Mouse (Mus musculus) testis, adult 2 months (tissue): ENCODE data around the gene Cdh7. TPM values are rescaled to one million over a fixed set of nuclear protein-coding genes. Genes with fewer than 3 reads are reported as not detected.

ENCODE experiments used
- H3K27ac ChIP-seq: fragments of 200-500 bp; 2 replicates; pipeline ENCODE4 v1.5.1; 2012; ENCODE audit warnings: low read depth, low read length; ENCODE audit not compliant: control insufficient read depth, insufficient read depth
- H3K27me3 ChIP-seq: fragments of 200-500 bp; 2 replicates; pipeline ENCODE4 v1.6.1; 2012; ENCODE audit warnings: mild to moderate bottlenecking, low read length, moderate library complexity; ENCODE audit not compliant: control insufficient read depth, insufficient read depth
- H3K36me3 ChIP-seq: fragments of 200-500 bp; 2 replicates; pipeline ENCODE4 v1.6.1; 2012; ENCODE audit warnings: mild to moderate bottlenecking, low read length; ENCODE audit not compliant: control insufficient read depth, insufficient read depth
- H3K4me1 ChIP-seq: fragments of 200-500 bp; 2 replicates; pipeline ENCODE4 v1.6.1; 2012; ENCODE audit warnings: low read length; ENCODE audit not compliant: control insufficient read depth, insufficient read depth
- H3K4me3 ChIP-seq: fragments of 200-500 bp; 2 replicates; pipeline ENCODE4 v1.5.1; 2012; ENCODE audit warnings: low read depth, mild to moderate bottlenecking, low read length, moderate library complexity, mixed read lengths; ENCODE audit not compliant: control insufficient read depth
- CTCF ChIP-seq: fragments of 200-500 bp; IDR thresholded peaks from 2 replicates; pipeline ENCODE4 v1.5.1; 2012; ENCODE audit warnings: low read depth, mild to moderate bottlenecking, inconsistent platforms, low read length, moderate library complexity; ENCODE audit not compliant: control insufficient read depth, insufficient read depth, insufficient replicate concordance
- POLR2A ChIP-seq: fragments of 200-500 bp; IDR thresholded peaks from 2 replicates; pipeline ENCODE4 v1.6.1; 2012; ENCODE audit warnings: low read depth, mild to moderate bottlenecking, inconsistent platforms, low read length, moderate library complexity; ENCODE audit not compliant: control insufficient read depth
- polyA plus RNA-seq: library from polyadenylated mRNA; depleted of rRNA; stranded (reverse); fragments of >200 nt; gene quantifications from 2 replicates; pipeline ENCODE4 v1.2.3, GENCODE M21; 2012; rRNA removed

Gene Cdh7
- not detected in 2 replicates for polyA plus RNA-seq

GRCm38 (mm10) chr1:109982064-109982808 lies at the start of gene Cdh7:
TSS of gene Cdh7 (plus strand) at chr1:109982431.
- Histone ChIP-seq H3K36me3 (no peaks in the 10 kb centered on the region), H3K4me3 (peak within 1 kb of the TSS; percentile 27), H3K27me3 (no peaks in the 10 kb centered on the region), H3K4me1 (no peaks in the 10 kb centered on the region; the same call in none of the 2 replicates), H3K27ac (no peak within 1 kb of the TSS)
- TF ChIP-seq POLR2A (no peak), CTCF (no peak)

GRCm38 (mm10) chr1:109932674-109933073 lies 49.6 kb upstream of the Cdh7 start:
- no peaks in the 10 kb centered on the region for H3K36me3 ChIP-seq
- H3K27me3 ChIP-seq, result no peaks in the 10 kb centered on the region
- H3K4me1 ChIP-seq, result no peaks in the 10 kb centered on the region
- H3K27ac ChIP-seq, result no peak overlapping the region
- TF ChIP-seq CTCF (no peak), POLR2A (no peak)
- no peak overlapping the region for H3K4me3 ChIP-seq

GRCm38 (mm10) chr1:109948571-109948970 lies 33.7 kb upstream of the Cdh7 start:
- H3K4me3 ChIP-seq, result no peak overlapping the region
- H3K36me3 ChIP-seq, result no peaks in the 10 kb centered on the region
- no peaks in the 10 kb centered on the region for H3K27me3 ChIP-seq
- no peak for TF ChIP-seq CTCF
- TF ChIP-seq POLR2A, result no peak
- no peak overlapping the region for H3K27ac ChIP-seq
- H3K4me1 ChIP-seq, result no peaks in the 10 kb centered on the region

GRCm38 (mm10) chr1:109971721-109972425 lies 10.4 kb upstream of the Cdh7 start:
- H3K27ac ChIP-seq, result no peak overlapping the region

GRCm38 (mm10) chr1:109972426-109973015 lies 9.7 kb upstream of the Cdh7 start:
- Histone ChIP-seq H3K27me3 (no peaks in the 10 kb centered on the region), H3K36me3 (no peaks in the 10 kb centered on the region), H3K4me3 (no peak overlapping the region), H3K4me1 (no peaks in the 10 kb centered on the region), H3K27ac (no peak overlapping the region)
- no peak for TF ChIP-seq POLR2A
- TF ChIP-seq CTCF, result no peak

More at GRCm38 (mm10) chr1:109971721-109972425, 10.4 kb upstream of the Cdh7 start:
- H3K36me3 ChIP-seq, result no peaks in the 10 kb centered on the region
- TF ChIP-seq POLR2A (no peak), CTCF (no peak)
- H3K4me1 ChIP-seq, result no peaks in the 10 kb centered on the region
- H3K4me3 ChIP-seq, result no peak overlapping the region
- H3K27me3 ChIP-seq, result no peaks in the 10 kb centered on the region

- peak overlapping the region; percentile 18 for H3K4me3 ChIP-seq
- no peak for TF ChIP-seq POLR2A
- no peak overlapping the region for H3K27ac ChIP-seq
- H3K27me3 ChIP-seq, result no peaks in the 10 kb centered on the region
- H3K36me3 ChIP-seq, result no peaks in the 10 kb centered on the region
- no peaks in the 10 kb centered on the region; the same call in none of the 2 replicates for H3K4me1 ChIP-seq
These were observed 742 bp downstream of the Cdh7 start for GRCm38 (mm10) chr1:109982809-109983536.

- no peaks in the 10 kb centered on the region for H3K36me3 ChIP-seq
- H3K4me3 ChIP-seq, result no peak overlapping the region
- no peak overlapping the region for H3K27ac ChIP-seq
- H3K4me1 ChIP-seq, result no peaks in the 10 kb centered on the region; the same call in none of the 2 replicates
- TF ChIP-seq CTCF (no peak), POLR2A (no peak)
- H3K27me3 ChIP-seq, result no peaks in the 10 kb centered on the region
These were observed 1.3 kb downstream of the Cdh7 start for GRCm38 (mm10) chr1:109983537-109983912.
